Mouse (Mus musculus) layer of hippocampus, adult 9-11 months (tissue): ENCODE results near the gene Ccdc120.
A peak's percentile ranks its signal among the peaks of the same experiment; 100 is the strongest.
"Not testable (repeated sequence)": the region's sequence is repeated elsewhere in the genome, so short reads cannot be mapped to it uniquely, and the experiment has no call there.

Experiments
- DNase-seq: peaks from one replicate; pipeline ENCODE4 v3.0.0; 2022

Gene Ccdc120

GRCm38 (mm10) chrX:7750432-7751116 is at the start of gene Ccdc120:
Gene Ccdc120, minus strand, starts transcription at chrX:7750905.
- peak; percentile 68 for DNase-seq

GRCm38 (mm10) chrX:7797327-7797726 is 46.6 kb upstream of the Ccdc120 start:
- DNase-seq = no peak

- DNase-seq = no peak
Observed at GRCm38 (mm10) chrX:7795016-7795415, 44.3 kb upstream of the Ccdc120 start.

- DNase-seq = no peak
Observed at GRCm38 (mm10) chrX:7793361-7793760, 42.7 kb upstream of the Ccdc120 start.

GRCm38 (mm10) chrX:7790309-7790708 is 39.6 kb upstream of the Ccdc120 start:
- no peak for DNase-seq

- peak; percentile 79 for DNase-seq
Observed at GRCm38 (mm10) chrX:7789542-7790136, 38.9 kb upstream of the Ccdc120 start, which contains the start of gene Gripap1. Gene Gripap1, plus strand, starts transcription at chrX:7789765.

GRCm38 (mm10) chrX:7782603-7783092 is 31.9 kb upstream of the Ccdc120 start:
- no peak for DNase-seq

- DNase-seq = no peak
Observed at GRCm38 (mm10) chrX:7779294-7779693, 28.6 kb upstream of the Ccdc120 start.

GRCm38 (mm10) chrX:7778450-7779244 is 27.9 kb upstream of the Ccdc120 start:
- DNase-seq = no peak

GRCm38 (mm10) chrX:7776329-7777082 is 25.8 kb upstream of the Ccdc120 start:
- DNase-seq = no peak

- DNase-seq = no peak
Observed at GRCm38 (mm10) chrX:7775501-7776205, 24.9 kb upstream of the Ccdc120 start.

- DNase-seq = no peak
Observed at GRCm38 (mm10) chrX:7772766-7773165, 22.1 kb upstream of the Ccdc120 start.

- DNase-seq = no peak
Observed at GRCm38 (mm10) chrX:7769302-7770017, 18.8 kb upstream of the Ccdc120 start.

GRCm38 (mm10) chrX:7765764-7766163 is 15.1 kb upstream of the Ccdc120 start:
- DNase-seq = peak; percentile 53

GRCm38 (mm10) chrX:7765281-7765670 is 14.6 kb upstream of the Ccdc120 start:
- DNase-seq = no peak

GRCm38 (mm10) chrX:7764657-7765280 is 14.1 kb upstream of the Ccdc120 start:
- DNase-seq = no peak

- peak; percentile 54 for DNase-seq
Observed at GRCm38 (mm10) chrX:7763631-7764393, 13.1 kb upstream of the Ccdc120 start.

GRCm38 (mm10) chrX:7762921-7763197 is 12.2 kb upstream of the Ccdc120 start:
- DNase-seq = no peak

- peak; percentile 96 for DNase-seq
Observed at GRCm38 (mm10) chrX:7762137-7762920, 11.6 kb upstream of the Ccdc120 start, which contains the start of gene Tfe3. Gene Tfe3, plus strand, starts transcription at chrX:7762560.

GRCm38 (mm10) chrX:7753627-7754026 is 2.9 kb upstream of the Ccdc120 start:
- not testable (repeated sequence) for DNase-seq
